In the genomic region with DNA sequence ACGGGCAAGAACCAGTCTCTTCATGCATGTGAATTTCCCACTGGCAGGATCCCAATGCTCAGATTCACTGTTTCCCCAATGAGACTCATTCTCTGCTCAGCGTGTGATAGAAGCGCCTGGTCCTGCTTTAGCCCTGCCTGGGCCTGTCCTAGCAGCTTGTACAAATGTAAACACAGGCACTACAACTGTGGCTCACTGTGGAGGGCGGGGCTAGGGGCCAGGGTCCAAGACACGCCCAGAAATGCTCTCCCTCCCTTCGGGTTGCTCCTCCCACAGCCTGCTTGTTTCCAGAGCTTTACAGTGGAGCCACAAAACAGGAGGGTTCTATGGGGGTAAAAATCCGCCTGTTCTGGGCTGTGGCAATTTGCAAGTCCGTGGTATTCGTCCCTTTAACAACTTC, we compare ENCODE assay signal across 7 mouse cellular contexts.
A peak's percentile ranks its signal among the peaks of the same experiment; 100 is the strongest.
DNase-seq lines count a peak whose midpoint lies in the region; ATAC-seq and TF ChIP-seq lines count a peak whose summit lies in the region.

No protein-coding gene starts in this region.

- peaks cover 22% of the 10 kb centered on the region for H3K4me1 ChIP-seq in intestine, embryonic 14.5 days (replicated peaks; ENCODE audit: control insufficient read depth, insufficient read depth, low read length)
- peaks cover 4 to 15% of the 10 kb centered on the region in 2 experiments; a peak in 3 of 4 replicates for H3K4me1 ChIP-seq in liver, embryonic 14.5 days (replicated peaks; ENCODE audit: control insufficient read depth in 2 of 2, insufficient read depth in 2 of 2, low read length in 1 of 2)
- peaks cover 16% of the 10 kb centered on the region for H3K4me1 ChIP-seq in neural tube, embryonic 12.5 days

- no peaks in the 10 kb centered on the region for H3K27me3 ChIP-seq in intestine, embryonic 14.5 days (replicated peaks; ENCODE audit: control insufficient read depth, insufficient read depth, low read length)
- H3K27me3 ChIP-seq in liver, embryonic 14.5 days (ENCODE audit: control insufficient read depth, insufficient read depth, low read length): no peaks in the 10 kb centered on the region
- no peaks in the 10 kb centered on the region for H3K27me3 ChIP-seq in neural tube, embryonic 12.5 days (replicated peaks)

- 13% methylated on average over 9 of the region's 9 CpGs for WGBS in intestine, embryonic 14.5 days
- 18% methylated on average over 9 of the region's 9 CpGs for WGBS in liver, embryonic 14.5 days (ENCODE audit: insufficient replicate concordance)
- 30% methylated on average over 9 of the region's 9 CpGs for WGBS in neural tube, embryonic 12.5 days

- TF ChIP-seq EP300 in liver, embryonic 14.5 days (IDR thresholded peaks at IDR 0.05; ENCODE audit: low read depth): no peak

- H3K9ac ChIP-seq in intestine, embryonic 14.5 days (ENCODE audit: low read length): no peak overlapping the region
- H3K9ac ChIP-seq in liver, embryonic 14.5 days (replicated peaks): no peak overlapping the region
- H3K9ac ChIP-seq in neural tube, embryonic 12.5 days: no peak overlapping the region

- intact Hi-C loops in gastrocnemius, postnatal 14 days (cut with DNase I; ENCODE audit: low total_unique reads): no loop called here

- H3K36me3 ChIP-seq in intestine, embryonic 14.5 days (ENCODE audit: control insufficient read depth, insufficient read depth, low read length): no peaks in the 10 kb centered on the region
- H3K36me3 ChIP-seq in liver, embryonic 14.5 days (replicated peaks; ENCODE audit: control insufficient read depth, insufficient read depth, low read depth): no peaks in the 10 kb centered on the region
- H3K36me3 ChIP-seq in neural tube, embryonic 12.5 days: no peaks in the 10 kb centered on the region

- DNase-seq in adipocyte (ENCODE audit: low spot score): peak; percentile 35
- DNase-seq in cerebellum, adult 9-11 months: peak; percentile 55
- DNase-seq in gastrocnemius, postnatal 14 days: peak; percentile 25
- peak; percentile 79 for DNase-seq in intestine, embryonic 14.5 days (ENCODE audit: low spot score)
- peak; percentile 32 to 35 (median 32) for DNase-seq in liver, embryonic 14.5 days (ENCODE audit: low read depth in 3 of 3, low spot score in 3 of 3)
- DNase-seq in urinary bladder, postnatal 25 days (ENCODE audit: low spot score): peak; percentile 66

- H3K9me3 ChIP-seq in intestine, embryonic 14.5 days (ENCODE audit: control insufficient read depth, low read length): no peaks in the 10 kb centered on the region
- H3K9me3 ChIP-seq in liver, embryonic 14.5 days (ENCODE audit: control insufficient read depth, low read length): no peaks in the 10 kb centered on the region
- H3K9me3 ChIP-seq in neural tube, embryonic 12.5 days: no peaks in the 10 kb centered on the region

- peak; percentile 88 for ATAC-seq in intestine, embryonic 14.5 days (replicated peaks; ENCODE audit: low FRiP score, low TSS enrichment, low read depth)
- ATAC-seq in liver, embryonic 14.5 days (ENCODE audit: insufficient read depth): peak; percentile 80
- ATAC-seq in neural tube, embryonic 12.5 days (ENCODE audit: low FRiP score, low read depth): peak; percentile 92

- no peak overlapping the region for H3K4me2 ChIP-seq in intestine, embryonic 14.5 days (ENCODE audit: low read length)
- no peak overlapping the region for H3K4me2 ChIP-seq in liver, embryonic 14.5 days (ENCODE audit: low read depth)
- no peak overlapping the region for H3K4me2 ChIP-seq in neural tube, embryonic 12.5 days (replicated peaks)

- TF ChIP-seq CTCF in liver, embryonic 14.5 days (IDR thresholded peaks at IDR 0.05; ENCODE audit: low read depth): no peak

- H3K4me3 ChIP-seq in intestine, embryonic 14.5 days (ENCODE audit: low read depth, low read length): no peak overlapping the region
- H3K4me3 ChIP-seq in liver, embryonic 14.5 days (ENCODE audit: insufficient read depth in 1 of 2, low read depth in 2 of 2, low read length in 2 of 2): no peak overlapping the region
- no peak overlapping the region for H3K4me3 ChIP-seq in neural tube, embryonic 12.5 days

- peak overlapping the region; percentile 54 for H3K27ac ChIP-seq in intestine, embryonic 14.5 days (ENCODE audit: low read depth)
- H3K27ac ChIP-seq in liver, embryonic 14.5 days: no peak overlapping the region
- H3K27ac ChIP-seq in neural tube, embryonic 12.5 days: no peak overlapping the region

Comparison
In these comparisons a context has a peak if more than half of its experiments do, and no peak if none do; other contexts are left out.
1. DNase-seq: peak in every context shown above with its lines; median percentile 79 in intestine, embryonic 14.5 days; 66 in urinary bladder, postnatal 25 days; 55 in cerebellum, adult 9-11 months; 35 in adipocyte; 32 in liver, embryonic 14.5 days; 25 in gastrocnemius, postnatal 14 days.